Mouse (Mus musculus) hindbrain, embryonic 13.5 days (tissue): ENCODE results near the gene Fam214a. TPM values are rescaled to one million over a fixed set of nuclear protein-coding genes. Genes with fewer than 3 reads are reported as not detected.

ENCODE experiments used
- polyA plus RNA-seq: library from polyadenylated mRNA; unstranded; fragments of >200 nt; fragmentation: Nextera tagmentation; extraction: Ambion mirVana; gene quantifications from 2 replicates; pipeline ENCODE4 v1.2.1, GENCODE M21; 2015

Gene Fam214a
- polyA plus RNA-seq, 1 experiment from 2014 or later, result 30.2 TPM

Other genes with a start within 250 kb of the Fam214a start
- gene Onecut1, start 91.0 kb upstream of the Fam214a start, polyA plus RNA-seq, result 5.5 and 7.8 TPM in 2 replicates
- 247 and 248 TPM in 2 replicates for gene Arpp19, start 84.7 kb downstream of the Fam214a start, polyA plus RNA-seq
- 30.0 and 32.6 TPM in 2 replicates for gene Myo5a, start 118.1 kb downstream of the Fam214a start, polyA plus RNA-seq